Mouse (Mus musculus): ENCODE measurements around the gene E2f2. TPM values are rescaled to one million over a fixed set of nuclear protein-coding genes. Genes with fewer than 3 reads are reported as not detected.

E2f2 gene
- total and polyA plus RNA-seq, 3 experiments: 14.1 to 70.3 (median 45.9) TPM

GRCm38 (mm10) chr4:136146712-136147154 is 25.5 kb upstream of the E2f2 start:
- TF ChIP-seq GATA2 (IDR thresholded peaks at IDR 0.05; ENCODE audit: borderline replicate concordance, low read depth, low read length) (no peak), GATA1 (IDR thresholded peaks at IDR 0.05; ENCODE audit: borderline replicate concordance, low read length) (no peak), CTCF (IDR thresholded peaks at IDR 0.05; ENCODE audit: low read depth, low read length) (no peak)
- peaks cover 72% of the 10 kb centered on the region for H3K27me3 ChIP-seq (ENCODE audit: insufficient read depth, low read length)
- ATAC-seq (ENCODE audit: extremely low read depth, insufficient number of reproducible peaks, low FRiP score, poor library complexity, severe bottlenecking): no peak
- peaks cover 32% of the 10 kb centered on the region for H3K4me1 ChIP-seq (ENCODE audit: insufficient read depth, low read depth, low read length)
- peaks cover 4% of the 10 kb centered on the region; the same call in 1 of the 2 replicates for H3K9me3 ChIP-seq (replicated peaks)
- no peak overlapping the region for H3K4me3 ChIP-seq (ENCODE audit: low read depth, low read length)
- no peaks in the 10 kb centered on the region for H3K36me3 ChIP-seq (replicated peaks)
- DNase-seq (ENCODE audit: low spot score): no peak

- peak overlapping the region; percentile 69; the same call in 1 of the 2 replicates for H3K4me3 ChIP-seq (ENCODE audit: low read depth, low read length)
- peaks cover 32% of the 10 kb centered on the region for H3K4me1 ChIP-seq (ENCODE audit: insufficient read depth, low read depth, low read length)
- H3K27me3 ChIP-seq (ENCODE audit: insufficient read depth, low read length): peaks cover 71% of the 10 kb centered on the region
- no peak for ATAC-seq (ENCODE audit: extremely low read depth, insufficient number of reproducible peaks, low FRiP score, poor library complexity, severe bottlenecking)
- peak; percentile 88 for DNase-seq (ENCODE audit: low spot score)
- no peaks in the 10 kb centered on the region for H3K36me3 ChIP-seq (replicated peaks)
- TF ChIP-seq CTCF (IDR thresholded peaks at IDR 0.05; ENCODE audit: low read depth, low read length): no peak
- no peak for TF ChIP-seq POLR2AphosphoS5 (IDR thresholded peaks at IDR 0.05; ENCODE audit: insufficient replicate concordance, low read depth, low read length)
- no peak for TF ChIP-seq TAL1 (conservative IDR thresholded peaks at IDR 0.05; ENCODE audit: low read depth, low read length)
- no peak for TF ChIP-seq GATA2 (IDR thresholded peaks at IDR 0.05; ENCODE audit: borderline replicate concordance, low read depth, low read length)
- TF ChIP-seq GATA1 (IDR thresholded peaks at IDR 0.05; ENCODE audit: borderline replicate concordance, low read length): no peak
- peaks cover 4% of the 10 kb centered on the region; the same call in 1 of the 2 replicates for H3K9me3 ChIP-seq (replicated peaks)
Observed at GRCm38 (mm10) chr4:136147436-136148135, 24.6 kb upstream of the E2f2 start.

GRCm38 (mm10) chr4:136148342-136149044 is 23.7 kb upstream of the E2f2 start:
- H3K36me3 ChIP-seq (replicated peaks): no peaks in the 10 kb centered on the region
- ATAC-seq (ENCODE audit: extremely low read depth, insufficient number of reproducible peaks, low FRiP score, poor library complexity, severe bottlenecking): no peak
- peaks cover 7% of the 10 kb centered on the region for H3K9me3 ChIP-seq (replicated peaks)
- no peak for DNase-seq (ENCODE audit: low spot score)
- H3K27me3 ChIP-seq (ENCODE audit: insufficient read depth, low read length): peaks cover 65% of the 10 kb centered on the region
- peak overlapping the region; percentile 69; the same call in 1 of the 2 replicates for H3K4me3 ChIP-seq (ENCODE audit: low read depth, low read length)
- peaks cover 31% of the 10 kb centered on the region for H3K4me1 ChIP-seq (ENCODE audit: insufficient read depth, low read depth, low read length)
- TF ChIP-seq GATA2 (IDR thresholded peaks at IDR 0.05; ENCODE audit: borderline replicate concordance, low read depth, low read length) (no peak), CTCF (IDR thresholded peaks at IDR 0.05; ENCODE audit: low read depth, low read length) (no peak), POLR2AphosphoS5 (IDR thresholded peaks at IDR 0.05; ENCODE audit: insufficient replicate concordance, low read depth, low read length) (no peak), TAL1 (conservative IDR thresholded peaks at IDR 0.05; ENCODE audit: low read depth, low read length) (no peak), GATA1 (IDR thresholded peaks at IDR 0.05; ENCODE audit: borderline replicate concordance, low read length) (no peak)

- Histone ChIP-seq H3K36me3 (replicated peaks) (no peaks in the 10 kb centered on the region), H3K9me3 (replicated peaks) (peaks cover 3% of the 10 kb centered on the region), H3K27me3 (ENCODE audit: insufficient read depth, low read length) (peaks cover 65% of the 10 kb centered on the region), H3K4me3 (ENCODE audit: low read depth, low read length) (no peak overlapping the region), H3K4me1 (ENCODE audit: insufficient read depth, low read depth, low read length) (peaks cover 26% of the 10 kb centered on the region)
- no peak for ATAC-seq (ENCODE audit: extremely low read depth, insufficient number of reproducible peaks, low FRiP score, poor library complexity, severe bottlenecking)
- TF ChIP-seq CTCF (IDR thresholded peaks at IDR 0.05; ENCODE audit: low read depth, low read length) (no peak), TAL1 (conservative IDR thresholded peaks at IDR 0.05; ENCODE audit: low read depth, low read length) (no peak), POLR2AphosphoS5 (IDR thresholded peaks at IDR 0.05; ENCODE audit: insufficient replicate concordance, low read depth, low read length) (no peak), GATA2 (IDR thresholded peaks at IDR 0.05; ENCODE audit: borderline replicate concordance, low read depth, low read length) (no peak)
- no peak for DNase-seq (ENCODE audit: low spot score)
Observed at GRCm38 (mm10) chr4:136149045-136149379, 23.2 kb upstream of the E2f2 start.

- H3K27me3 ChIP-seq (ENCODE audit: insufficient read depth, low read length): peaks cover 61% of the 10 kb centered on the region
- TF ChIP-seq POLR2AphosphoS5 (IDR thresholded peaks at IDR 0.05; ENCODE audit: insufficient replicate concordance, low read depth, low read length): no peak
- TF ChIP-seq CTCF (IDR thresholded peaks at IDR 0.05; ENCODE audit: low read depth, low read length): peak; percentile 64
- no peak for TF ChIP-seq GATA2 (IDR thresholded peaks at IDR 0.05; ENCODE audit: borderline replicate concordance, low read depth, low read length)
- TF ChIP-seq GATA1 (IDR thresholded peaks at IDR 0.05; ENCODE audit: borderline replicate concordance, low read length): no peak
- DNase-seq (ENCODE audit: low spot score): no peak
- no peak for ATAC-seq (ENCODE audit: extremely low read depth, insufficient number of reproducible peaks, low FRiP score, poor library complexity, severe bottlenecking)
- H3K4me1 ChIP-seq (ENCODE audit: insufficient read depth, low read depth, low read length): peaks cover 19% of the 10 kb centered on the region
- H3K4me3 ChIP-seq (ENCODE audit: low read depth, low read length): no peak overlapping the region
- peaks cover 3% of the 10 kb centered on the region; the same call in 1 of the 2 replicates for H3K9me3 ChIP-seq (replicated peaks)
- no peaks in the 10 kb centered on the region for H3K36me3 ChIP-seq (replicated peaks)
Observed at GRCm38 (mm10) chr4:136149734-136150133, 22.5 kb upstream of the E2f2 start.

GRCm38 (mm10) chr4:136150596-136150995 is 21.6 kb upstream of the E2f2 start:
- peaks cover 3% of the 10 kb centered on the region; the same call in 1 of the 2 replicates for H3K9me3 ChIP-seq (replicated peaks)
- peaks cover 57% of the 10 kb centered on the region for H3K27me3 ChIP-seq (ENCODE audit: insufficient read depth, low read length)
- no peak overlapping the region for H3K4me3 ChIP-seq (ENCODE audit: low read depth, low read length)
- H3K36me3 ChIP-seq (replicated peaks): no peaks in the 10 kb centered on the region
- peaks cover 16% of the 10 kb centered on the region for H3K4me1 ChIP-seq (ENCODE audit: insufficient read depth, low read depth, low read length)
- TF ChIP-seq TAL1 (conservative IDR thresholded peaks at IDR 0.05; ENCODE audit: low read depth, low read length) (no peak), POLR2AphosphoS5 (IDR thresholded peaks at IDR 0.05; ENCODE audit: insufficient replicate concordance, low read depth, low read length) (no peak), CTCF (IDR thresholded peaks at IDR 0.05; ENCODE audit: low read depth, low read length) (no peak), GATA2 (IDR thresholded peaks at IDR 0.05; ENCODE audit: borderline replicate concordance, low read depth, low read length) (no peak), GATA1 (IDR thresholded peaks at IDR 0.05; ENCODE audit: borderline replicate concordance, low read length) (no peak)
- ATAC-seq (ENCODE audit: extremely low read depth, insufficient number of reproducible peaks, low FRiP score, poor library complexity, severe bottlenecking) (no peak), DNase-seq (ENCODE audit: low spot score) (no peak)

Measured in G1E (cell line).